9 mouse cellular contexts compared by ENCODE assay signal in genomic region chr13:96435793-96436192, GRCm38 (mm10). TPM values are rescaled to one million over a fixed set of nuclear protein-coding genes. Genes with fewer than 3 reads are reported as not detected.
DNase-seq lines count a peak whose midpoint lies in the region; ATAC-seq and TF ChIP-seq lines count a peak whose summit lies in the region.
"Had no signal": no experiment of that assay in that cellular context is flagged by ENCODE, and none has a peak within 500 bp of the region (broad histone marks: within the 10 kb centered on the region; RNA-seq: fewer than 3 reads in every experiment).

No protein-coding gene starts in this region.

- no peak for ATAC-seq in erythroblast, adult 5-6 weeks (replicated peaks; ENCODE audit: low FRiP score, poor library complexity, severe bottlenecking)
- ATAC-seq in intestine, postnatal 0 days, result no peak

- H3K4me3 ChIP-seq in limb, embryonic 10.5 days, result no peak overlapping the region
- H3K4me3 ChIP-seq in intestine, postnatal 0 days (ENCODE audit: low read depth, low read length), result no peak overlapping the region
- H3K4me3 ChIP-seq: limb, embryonic 12.5 days had no signal

- H3K27me3 ChIP-seq in limb, embryonic 10.5 days (ENCODE audit: low read depth, poor library complexity, severe bottlenecking), result no peaks in the 10 kb centered on the region
- H3K27me3 ChIP-seq in intestine, postnatal 0 days (replicated peaks; ENCODE audit: control insufficient read depth, insufficient read depth, low read length), result no peaks in the 10 kb centered on the region
- H3K27me3 ChIP-seq: limb, embryonic 12.5 days had no signal

- TF ChIP-seq CTCF in intestine, postnatal 0 days (IDR thresholded peaks at IDR 0.05; ENCODE audit: low read depth), result no peak

- intact Hi-C loops in heart, postnatal 10 days (cut with DNase I), result loop anchor here (10.0 kb wide), 1 partner anchor 69 kb away; no protein-coding TSS in a partner anchor

- no peak overlapping the region for H3K27ac ChIP-seq in limb, embryonic 10.5 days
- H3K27ac ChIP-seq in intestine, postnatal 0 days (ENCODE audit: low read depth, low read length), result no peak overlapping the region
- H3K27ac ChIP-seq: limb, embryonic 12.5 days had no signal

- DNase-seq in thymus, postnatal 4 days, result peak; percentile 18
- DNase-seq in thymus, postnatal 14 days, result no peak
- peak; percentile 47 to 62 for DNase-seq in heart, postnatal 10 days
- DNase-seq in limb, embryonic 10.5 days (ENCODE audit: low spot score), result peak; percentile 39
- no peak for DNase-seq in cerebellum, postnatal 4 days (ENCODE audit: low spot score in 2 of 2)

- WGBS in limb, embryonic 10.5 days, result 54% methylated on average over 13 of the region's 13 CpGs
- 58% methylated on average over 12 of the region's 13 CpGs for WGBS in intestine, postnatal 0 days

- H3K9me3 ChIP-seq in limb, embryonic 10.5 days (replicated peaks), result no peaks in the 10 kb centered on the region
- no peaks in the 10 kb centered on the region for H3K9me3 ChIP-seq in intestine, postnatal 0 days (ENCODE audit: control insufficient read depth)
- H3K9me3 ChIP-seq: limb, embryonic 12.5 days had no signal

- H3K9ac ChIP-seq in intestine, postnatal 0 days (ENCODE audit: low read depth, low read length), result no peak overlapping the region
- H3K9ac ChIP-seq: limb, embryonic 12.5 days had no signal

- H3K4me2 ChIP-seq in intestine, postnatal 0 days (replicated peaks; ENCODE audit: low read depth), result no peak overlapping the region
- H3K4me2 ChIP-seq: limb, embryonic 12.5 days had no signal

- peaks cover 11% of the 10 kb centered on the region; the same call in 1 of the 2 replicates for H3K4me1 ChIP-seq in limb, embryonic 10.5 days
- peaks cover 18% of the 10 kb centered on the region for H3K4me1 ChIP-seq in intestine, postnatal 0 days (replicated peaks; ENCODE audit: control insufficient read depth, insufficient read depth, low read length)

- H3K36me3 ChIP-seq in limb, embryonic 10.5 days, result no peaks in the 10 kb centered on the region
- no peaks in the 10 kb centered on the region for H3K36me3 ChIP-seq in intestine, postnatal 0 days (ENCODE audit: control insufficient read depth, insufficient read depth)
- H3K36me3 ChIP-seq: limb, embryonic 12.5 days had no signal

RNA-seq across cellular contexts. Expression of gene Ankdd1b, which starts 35.2 kb away (rescaled TPM):
- under 1 TPM; 0.41 to 0.97 TPM for total RNA-seq in heart, postnatal 10 days (2021)
- not detected in 2 replicates for polyA plus RNA-seq in limb, embryonic 10.5 days (2016; fragmentation: Nextera tagmentation; extraction: Ambion mirVana)
- total RNA-seq in erythroblast, adult 5-6 weeks (2015; ENCODE audit: low replicate concordance), result not detected in 2 replicates
- total RNA-seq in erythroblast, adult 5-6 weeks (2017; ENCODE audit: low replicate concordance), result not detected in 2 replicates
- 0.14 and 0.25 TPM in 2 replicates for polyA plus RNA-seq in intestine, postnatal 0 days (2015; fragmentation: Nextera tagmentation; extraction: Ambion mirVana)
- total RNA-seq: neutrophil, adult 5-6 weeks had no signal

RNA-seq across cellular contexts. Expression of gene Poc5, which starts 47.7 kb away (rescaled TPM):
- 10 to 100 TPM; 13.1 to 15.0 TPM for total RNA-seq in heart, postnatal 10 days (2021)
- 17.8 and 18.8 TPM in 2 replicates for polyA plus RNA-seq in limb, embryonic 10.5 days (2016; fragmentation: Nextera tagmentation; extraction: Ambion mirVana)
- 2.1 and 19.8 TPM in 2 replicates for total RNA-seq in erythroblast, adult 5-6 weeks (2015; ENCODE audit: low replicate concordance)
- 4.9 and 9.9 TPM in 2 replicates for total RNA-seq in erythroblast, adult 5-6 weeks (2017; ENCODE audit: low replicate concordance)
- polyA plus RNA-seq in intestine, postnatal 0 days (2015; fragmentation: Nextera tagmentation; extraction: Ambion mirVana), result 4.6 and 5.6 TPM in 2 replicates

RNA-seq across cellular contexts. Expression of gene Gm17622, which starts 54.7 kb away (rescaled TPM):
- total RNA-seq in heart, postnatal 10 days (2021), result not detected
- polyA plus RNA-seq in limb, embryonic 10.5 days (2016; fragmentation: Nextera tagmentation; extraction: Ambion mirVana), result not detected in 2 replicates
- total RNA-seq in erythroblast, adult 5-6 weeks (2015; ENCODE audit: low replicate concordance), result not detected in 2 replicates
- total RNA-seq in erythroblast, adult 5-6 weeks (2017; ENCODE audit: low replicate concordance), result not detected in 2 replicates
- polyA plus RNA-seq in intestine, postnatal 0 days (2015; fragmentation: Nextera tagmentation; extraction: Ambion mirVana), result not detected in 2 replicates
- total RNA-seq: neutrophil, adult 5-6 weeks had no signal
- polyA plus RNA-seq: limb, embryonic 12.5 days had no signal

Comparison
In these comparisons a context has a peak if more than half of its experiments do, and no peak if none do; other contexts are left out.
1. DNase-seq: peak in thymus, postnatal 4 days (single experiment), heart, postnatal 10 days (2 of 2) and limb, embryonic 10.5 days (single experiment); none in thymus, postnatal 14 days (single experiment) and cerebellum, postnatal 4 days (0 of 2).